Mouse (Mus musculus): ENCODE data around the gene Stx8.

- TF ChIP-seq CTCF (IDR thresholded peaks at IDR 0.05; ENCODE audit: low read depth, low read length) = no peak
- no peak for TF ChIP-seq POLR2A (IDR thresholded peaks at IDR 0.05; ENCODE audit: extremely low read depth, insufficient read depth, low read length)
Observed at GRCm38 (mm10) chr11:68201811-68202459, 235.9 kb downstream of the Stx8 start.
